Mouse (Mus musculus) testis, postnatal 10 days (tissue): ENCODE measurements around the gene 4930519G04Rik.
A peak's percentile ranks its signal among the peaks of the same experiment; 100 is the strongest.
"Not testable (repeated sequence)": the region's sequence is repeated elsewhere in the genome, so short reads cannot be mapped to it uniquely, and the experiment has no call there.

Source experiments
- DNase-seq: peaks from one replicate; pipeline ENCODE4 v3.0.0; 2021; ENCODE audit warnings: low spot score

4930519G04Rik gene

DNA sequence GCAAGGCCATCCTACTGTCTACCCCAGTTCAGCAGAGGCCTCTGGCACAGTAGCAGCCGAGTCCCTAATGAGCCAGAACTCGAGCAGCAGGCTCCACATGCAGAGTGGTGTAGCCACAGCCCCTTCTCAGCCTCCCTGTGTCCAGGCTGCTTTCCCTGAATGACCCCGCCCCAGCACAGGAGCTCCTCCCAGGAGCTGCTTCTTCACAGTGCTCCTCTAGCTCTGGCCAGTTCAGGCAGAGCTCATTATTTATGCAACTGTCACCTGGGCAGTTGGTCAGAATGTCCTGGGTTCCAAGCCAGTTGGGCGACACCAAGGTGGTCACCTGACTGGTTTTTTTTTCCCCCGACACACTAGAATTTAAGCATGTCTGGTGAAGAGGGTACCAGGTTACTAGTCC is at the start of gene 4930519G04Rik:
4930519G04Rik (plus strand) TSS at position 301 of the 400 bp plus-strand sequence.
- not testable (repeated sequence) for DNase-seq

DNA sequence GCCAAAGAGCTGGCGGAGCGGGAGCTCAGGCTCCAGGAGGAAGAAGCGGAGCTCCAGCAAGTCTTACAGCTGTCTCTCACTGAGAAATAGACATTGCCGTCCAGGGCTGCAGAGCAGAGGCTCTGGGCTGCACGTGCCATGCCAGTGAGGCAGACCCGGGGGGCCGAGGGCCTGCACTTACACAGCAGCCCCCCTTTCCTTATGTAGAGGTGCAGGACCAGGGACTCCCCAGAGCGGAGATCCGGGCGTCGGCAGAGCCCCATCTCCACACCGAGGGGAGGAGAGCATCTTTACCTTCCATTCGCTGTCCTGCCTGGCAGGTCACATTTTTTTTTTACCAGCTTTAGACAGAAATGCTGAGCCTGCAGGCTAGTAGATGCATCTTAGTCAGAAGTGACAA is 49.1 kb upstream of the 4930519G04Rik start:
- no peak for DNase-seq

DNA sequence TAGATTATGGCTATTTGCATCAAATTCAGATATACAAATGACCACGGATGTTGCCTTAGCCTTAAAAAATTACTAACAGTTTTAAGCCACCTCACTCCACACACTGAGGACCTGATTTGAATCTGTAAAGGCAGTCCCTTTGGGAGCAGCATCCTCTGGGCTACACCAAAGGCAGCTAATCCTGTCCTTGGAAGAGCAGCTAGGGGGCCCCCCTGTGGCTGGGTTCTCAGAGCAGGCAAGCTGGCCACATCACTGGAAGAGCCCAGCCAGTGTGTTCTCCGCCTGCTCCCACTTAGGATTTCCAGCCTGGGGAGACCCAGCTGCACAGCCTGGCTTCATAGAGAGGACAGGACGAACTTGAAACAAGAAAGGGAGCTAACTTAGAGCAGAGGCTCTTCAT is 48.5 kb upstream of the 4930519G04Rik start:
- no peak for DNase-seq

DNA sequence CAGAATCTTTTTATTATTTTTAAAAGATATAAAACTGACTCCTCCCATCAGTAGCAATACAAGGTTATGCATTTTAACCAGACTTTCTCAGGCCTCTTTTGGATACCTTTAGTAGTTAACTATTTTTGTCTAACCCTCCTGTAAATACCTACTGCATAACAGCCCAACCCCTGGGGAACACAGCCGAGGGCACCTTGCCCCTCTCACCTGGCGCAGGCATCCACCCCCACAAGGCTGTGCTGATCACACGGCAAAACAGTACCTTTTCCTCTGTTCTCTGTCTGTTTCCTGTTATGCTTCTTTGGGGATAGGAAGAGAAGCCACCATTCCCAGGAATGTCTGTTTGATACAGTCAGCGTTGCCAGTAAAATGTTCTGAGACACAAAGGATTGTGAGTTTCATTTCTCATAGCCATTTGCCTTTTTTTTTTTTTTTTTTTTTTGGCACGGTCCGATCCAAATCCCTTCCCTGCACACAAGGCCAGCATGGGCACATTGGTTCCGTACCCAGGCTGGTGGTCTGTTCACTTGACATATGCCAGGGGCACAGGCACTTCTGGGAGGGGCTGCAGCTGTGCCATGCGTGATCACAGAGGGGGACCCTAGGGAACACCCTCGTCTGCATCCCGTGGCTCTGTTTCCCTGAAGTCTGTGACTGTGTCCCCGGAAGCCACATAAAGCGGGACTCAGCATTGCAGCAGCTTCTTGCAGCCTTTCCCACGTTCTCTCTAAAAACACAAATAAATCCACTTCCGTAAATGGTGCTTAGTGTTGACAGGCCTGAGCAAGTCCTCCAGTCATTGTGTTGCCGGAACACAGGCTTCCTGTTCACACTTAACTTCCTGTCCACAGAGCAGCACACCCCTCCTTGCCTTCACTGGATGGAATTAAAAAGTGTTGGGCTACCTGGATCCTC is 47.8 kb upstream of the 4930519G04Rik start:
- DNase-seq = no peak

DNA sequence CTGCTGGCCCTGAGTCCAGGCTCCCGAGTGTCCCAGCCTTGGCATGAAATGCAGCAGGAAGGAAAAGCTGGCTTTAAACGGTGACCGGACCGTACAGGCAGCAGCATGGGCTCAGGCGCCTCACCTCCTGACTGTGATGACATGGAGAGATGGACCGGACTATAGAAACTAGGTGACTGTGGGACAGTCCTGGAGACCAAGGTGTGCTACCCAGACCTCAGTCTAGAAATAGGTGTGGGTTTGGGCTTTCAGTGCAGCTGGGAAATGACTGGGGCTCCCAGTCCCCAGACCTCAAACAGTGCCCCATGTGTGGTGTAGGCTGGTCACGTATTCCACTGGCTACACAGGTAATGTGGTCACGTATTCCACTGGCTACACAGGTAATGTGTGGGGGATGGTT is 46.8 kb upstream of the 4930519G04Rik start:
- DNase-seq = no peak

DNA sequence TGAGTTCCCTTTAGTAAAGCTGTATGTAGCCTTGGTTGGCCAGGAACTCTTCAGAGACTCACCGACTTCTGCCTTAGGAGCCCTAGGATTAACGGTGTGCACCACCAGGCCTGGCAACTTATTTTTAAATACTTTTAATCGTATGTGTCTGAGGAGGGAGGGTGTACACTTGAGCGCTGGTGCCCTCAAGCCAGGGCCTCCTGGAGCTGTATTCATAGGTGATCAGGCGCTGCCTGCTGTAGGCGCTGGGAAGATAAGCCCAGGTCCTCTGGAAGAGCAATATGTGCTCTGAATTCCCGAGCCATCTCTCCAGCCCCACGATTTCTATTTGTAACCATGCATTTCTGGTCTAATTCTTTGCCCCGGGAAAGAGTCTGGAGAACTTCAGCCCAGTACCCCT is 46.4 kb upstream of the 4930519G04Rik start:
- no peak for DNase-seq

DNA sequence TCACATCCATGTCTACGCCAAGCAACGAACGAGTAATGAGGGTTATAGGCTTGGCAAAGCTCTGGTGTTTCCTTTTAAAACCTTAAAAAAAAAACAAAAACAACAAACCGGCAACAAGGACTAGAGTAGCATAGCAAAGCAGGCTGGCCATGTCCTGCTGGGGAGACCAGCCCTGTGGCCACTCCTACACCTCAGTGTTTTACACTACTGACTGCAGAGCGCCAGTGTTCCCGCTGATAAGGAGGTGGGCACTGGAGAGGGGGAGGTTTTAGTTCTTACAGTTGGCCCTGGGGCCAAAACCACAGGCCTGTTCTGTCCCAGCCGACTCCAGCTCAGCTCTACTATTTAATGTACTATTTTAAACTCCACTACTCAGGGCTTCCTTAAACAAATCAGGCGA is 46.0 kb upstream of the 4930519G04Rik start:
- no peak for DNase-seq

DNA sequence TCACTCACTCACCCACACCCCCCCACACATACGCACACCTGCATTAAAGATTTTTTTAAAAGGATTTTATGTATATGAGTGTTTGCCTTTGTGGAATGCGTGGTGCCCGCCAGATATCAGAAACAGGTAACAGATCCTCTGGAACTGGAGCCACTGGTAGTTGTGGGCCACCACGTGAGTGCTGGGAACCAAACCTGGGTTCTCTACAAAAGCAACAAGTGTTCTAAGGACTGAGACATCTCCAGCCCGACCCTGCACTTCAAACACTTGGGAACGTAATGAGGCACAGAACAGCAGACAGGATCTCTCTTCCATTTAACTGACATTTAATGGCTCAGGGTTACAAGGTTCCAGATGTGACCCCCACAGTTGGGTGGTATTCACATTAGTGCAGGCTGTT is 45.6 kb upstream of the 4930519G04Rik start:
- DNase-seq = no peak

DNA sequence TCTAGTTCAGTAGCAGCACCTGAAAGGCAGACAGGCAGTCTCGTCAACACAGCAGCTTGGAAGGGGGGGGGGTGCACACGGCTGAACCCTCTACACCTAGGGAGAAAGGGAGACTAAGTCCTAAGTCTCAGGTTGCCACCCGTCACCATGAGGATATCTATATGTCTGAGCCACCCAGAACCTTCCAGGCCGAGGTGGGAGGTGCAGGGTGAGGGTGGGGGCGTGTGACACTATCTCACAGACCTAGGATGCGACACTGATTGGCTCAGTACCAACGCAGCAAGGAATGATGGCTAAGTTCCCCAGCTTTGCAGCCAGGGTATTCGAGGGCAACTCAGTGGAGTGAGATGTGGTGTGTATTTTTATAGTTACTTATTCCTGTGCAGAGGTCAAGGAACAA is 45.1 kb upstream of the 4930519G04Rik start:
- DNase-seq = peak; percentile 44

DNA sequence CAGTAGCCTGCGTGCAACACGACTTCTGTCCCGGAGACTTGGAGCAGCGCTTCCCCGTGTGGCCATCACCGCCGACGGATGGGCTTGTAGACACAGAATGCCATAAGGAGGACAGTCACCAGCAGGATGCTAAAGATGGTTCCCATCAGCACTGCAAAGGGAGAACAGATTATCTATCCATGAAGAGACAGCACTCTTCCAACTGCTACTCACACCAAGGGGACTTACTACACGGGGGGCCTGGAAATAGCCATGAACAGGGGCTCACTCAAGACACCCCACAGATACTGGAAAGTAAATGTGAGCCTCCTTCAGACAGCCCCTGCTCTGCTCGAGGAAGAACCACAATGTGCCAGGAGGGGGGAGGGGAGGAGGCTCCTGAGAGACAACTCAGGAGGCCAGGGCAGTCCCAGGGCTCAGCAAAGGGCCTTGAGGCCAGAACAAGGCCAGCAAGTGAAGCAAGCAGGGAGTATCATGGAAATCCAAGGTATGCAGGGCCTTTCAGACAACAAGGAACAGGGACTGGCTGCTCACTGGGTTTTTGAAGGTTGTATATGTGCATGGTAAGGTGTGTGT is 44.2 kb upstream of the 4930519G04Rik start:
- peak; percentile 73 for DNase-seq

DNA sequence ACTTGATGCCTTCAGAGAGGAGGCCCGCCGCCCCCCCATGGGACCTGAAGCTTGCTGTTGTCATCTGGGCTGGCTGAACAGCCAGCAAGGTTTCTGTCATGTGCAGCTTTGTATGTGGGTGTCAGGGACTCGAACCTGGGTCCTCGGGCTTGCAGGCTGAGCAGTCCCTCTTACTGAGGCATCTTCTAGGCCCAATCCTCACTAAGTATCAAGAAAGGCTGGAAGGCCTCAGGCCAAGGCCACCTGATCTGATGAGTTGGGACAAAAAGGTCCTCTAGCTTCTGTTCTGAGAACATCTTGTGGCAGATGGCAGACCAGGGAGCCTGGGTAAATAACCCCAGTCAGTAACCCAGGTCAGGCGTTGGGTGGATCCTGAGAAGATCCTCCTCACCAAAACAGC is 43.6 kb upstream of the 4930519G04Rik start:
- DNase-seq = peak; percentile 56

DNA sequence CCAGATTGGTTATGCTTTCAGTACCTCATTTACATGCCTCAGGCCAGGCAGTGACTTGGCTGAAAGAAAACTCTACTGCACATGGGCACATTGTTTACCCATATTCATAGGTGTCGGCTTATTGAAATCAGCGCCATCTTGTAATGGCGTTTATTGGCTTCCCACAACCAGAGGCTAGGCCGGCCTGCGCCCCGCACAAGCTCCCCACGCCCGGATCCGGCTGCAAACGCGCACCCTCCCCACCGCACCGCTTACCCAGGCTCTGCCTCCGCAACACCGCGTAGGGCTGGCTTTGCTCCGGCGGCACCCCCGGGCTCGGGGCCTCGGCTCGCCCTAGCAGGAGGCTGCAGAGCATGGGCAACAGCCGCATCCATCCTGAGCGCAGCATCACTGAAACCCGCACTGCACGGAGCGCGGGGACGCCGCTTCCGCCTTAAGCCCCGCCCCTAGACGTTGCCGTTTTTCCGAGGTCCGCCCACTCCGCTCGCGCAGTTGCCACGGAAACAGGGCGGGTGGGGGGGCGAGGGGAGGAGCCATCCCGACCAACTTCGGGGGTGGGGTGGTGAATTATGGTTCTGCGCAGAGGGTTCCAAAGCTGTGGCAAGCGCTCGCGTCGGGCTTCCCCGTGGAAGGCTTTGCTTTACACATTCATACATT is 39.8 kb upstream of the 4930519G04Rik start:
- DNase-seq = peak; percentile 94

DNA sequence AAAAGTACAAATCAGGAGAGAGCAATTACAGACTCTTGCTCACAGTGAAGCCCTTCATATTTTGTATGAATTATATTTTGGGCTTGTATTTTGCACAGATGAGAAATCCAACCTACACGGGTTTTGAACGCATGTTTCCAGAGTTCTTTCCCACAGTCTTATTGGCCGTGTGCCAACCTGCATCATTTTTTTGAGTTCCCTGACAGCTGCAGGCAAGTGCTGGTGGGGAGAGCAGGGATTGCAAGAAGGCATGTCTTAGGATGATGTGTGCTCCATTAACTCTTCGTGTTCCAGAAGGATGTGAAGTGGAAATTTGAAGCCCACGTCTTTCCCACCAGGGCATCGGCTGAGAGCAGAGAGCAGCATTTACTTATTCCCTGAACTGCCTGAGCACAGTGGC is 36.9 kb upstream of the 4930519G04Rik start:
- no peak for DNase-seq

DNA sequence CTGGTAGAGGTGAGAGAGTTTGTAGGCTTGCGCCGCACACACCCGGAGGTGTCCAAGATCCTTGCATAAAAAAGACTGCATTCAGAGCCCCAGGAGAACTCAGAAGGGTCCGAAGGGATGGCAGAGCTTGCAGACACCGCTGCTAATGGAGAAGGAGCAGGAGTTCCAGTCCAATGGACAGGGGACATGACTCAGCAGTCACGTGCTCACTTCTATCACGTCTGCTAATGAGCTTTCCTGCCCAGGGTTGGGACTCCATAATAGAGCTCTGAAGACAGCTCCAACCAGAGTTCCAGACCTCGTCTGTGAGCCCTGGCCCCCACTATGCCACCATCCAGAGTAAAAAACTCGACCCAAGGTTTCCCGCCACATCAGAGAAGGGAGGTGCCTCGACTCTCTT is 35.3 kb upstream of the 4930519G04Rik start:
- no peak for DNase-seq

DNA sequence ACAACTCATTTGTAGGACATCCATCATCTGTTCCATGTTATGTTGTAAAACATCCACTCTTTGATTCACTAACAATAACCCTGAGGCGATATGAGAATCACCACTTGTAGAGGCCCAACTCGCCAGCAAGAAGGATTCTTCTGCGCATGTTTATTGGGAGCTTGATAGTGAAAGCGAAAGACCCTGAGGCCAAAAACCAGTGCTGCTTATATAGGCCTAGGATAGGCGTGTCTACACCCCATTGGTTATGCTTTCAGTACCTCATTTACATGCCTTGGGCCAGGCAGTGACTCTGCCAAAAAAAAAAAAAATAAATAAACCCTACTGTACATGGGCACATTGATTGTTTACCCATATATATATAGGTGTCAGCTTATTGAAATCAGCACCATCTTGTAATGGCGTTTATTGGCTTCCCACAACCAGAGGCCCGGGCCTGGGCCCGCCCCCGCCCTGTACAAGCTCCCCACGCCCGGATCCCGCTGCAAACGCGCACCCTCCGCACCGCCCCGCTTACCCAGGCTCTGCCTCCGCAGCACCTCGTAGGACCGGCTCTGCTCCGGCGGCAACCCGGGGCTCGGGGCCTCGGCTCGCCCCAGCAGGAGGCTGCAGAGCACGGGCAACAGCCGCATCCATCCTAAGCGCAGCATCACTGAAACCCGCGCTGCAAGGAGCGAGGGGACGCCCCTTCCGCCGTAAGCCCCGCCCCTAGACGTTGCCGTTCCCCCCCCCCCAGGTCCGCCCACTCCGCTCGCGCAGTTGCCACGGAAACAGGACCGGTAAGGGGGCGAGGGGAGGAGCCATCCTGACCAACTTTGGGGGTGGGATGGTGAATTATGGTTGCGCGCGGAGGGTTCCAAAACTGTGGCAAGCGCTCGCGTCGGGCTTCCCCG is 30.4 kb upstream of the 4930519G04Rik start, which contains the start of gene 1500011B03Rik:
1500011B03Rik (minus strand) TSS at position 673 of the 893 bp plus-strand sequence.
- peak; percentile 93 for DNase-seq

DNA sequence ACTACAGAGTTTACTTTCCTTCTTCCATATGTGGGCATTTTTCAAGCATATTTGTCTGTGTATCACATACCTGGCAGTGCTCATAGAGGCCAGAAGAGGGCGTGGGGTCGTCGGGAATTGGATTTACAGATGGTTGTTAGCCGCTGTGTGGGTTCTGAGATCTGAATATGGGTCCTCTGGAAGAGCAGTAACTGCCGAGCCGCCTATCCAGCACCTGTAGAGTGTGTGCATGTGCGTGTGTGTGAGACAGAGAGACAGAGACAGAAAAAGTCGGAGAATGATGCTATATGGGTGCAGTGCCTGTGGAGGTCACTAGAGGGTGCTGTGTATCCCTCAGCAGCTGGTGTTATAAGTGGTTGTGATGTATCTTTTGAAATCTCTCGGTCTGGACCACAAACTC is 29.3 kb upstream of the 4930519G04Rik start:
- no peak for DNase-seq

DNA sequence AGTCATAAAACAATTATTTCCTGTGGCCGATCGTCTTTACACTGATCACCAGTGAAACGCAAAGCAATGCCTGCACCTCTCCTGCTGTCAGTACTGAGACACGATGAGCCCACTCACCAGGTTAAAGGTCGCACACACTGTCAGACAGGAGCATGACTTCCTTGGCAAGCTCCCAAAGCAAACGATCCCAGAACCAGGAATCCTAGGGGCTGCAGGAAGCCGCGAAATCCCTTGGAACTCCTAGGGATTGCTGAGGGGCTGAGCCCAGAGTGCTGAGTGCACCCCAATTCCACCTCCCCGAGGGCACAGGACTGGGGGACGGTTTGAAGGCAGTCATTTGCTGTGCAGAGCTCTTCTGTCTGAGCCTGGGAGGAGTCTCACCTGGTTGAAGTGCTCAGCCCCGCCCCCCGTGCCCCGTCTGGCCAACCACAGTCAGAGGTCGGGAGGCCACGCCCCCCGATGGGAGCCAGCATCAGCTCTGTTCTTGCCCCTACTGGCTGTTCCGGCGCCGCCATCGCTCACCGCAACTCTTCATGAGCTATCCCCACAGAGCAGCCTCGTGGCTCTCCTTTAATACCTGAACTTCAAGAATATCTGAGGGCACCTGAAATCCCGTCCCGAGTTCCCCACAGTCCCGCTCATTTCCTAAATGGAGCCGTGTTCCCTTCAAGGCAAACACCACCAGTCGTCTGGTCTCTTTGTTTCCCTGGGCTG is 27.3 kb upstream of the 4930519G04Rik start:
- peak; percentile 88 for DNase-seq

DNA sequence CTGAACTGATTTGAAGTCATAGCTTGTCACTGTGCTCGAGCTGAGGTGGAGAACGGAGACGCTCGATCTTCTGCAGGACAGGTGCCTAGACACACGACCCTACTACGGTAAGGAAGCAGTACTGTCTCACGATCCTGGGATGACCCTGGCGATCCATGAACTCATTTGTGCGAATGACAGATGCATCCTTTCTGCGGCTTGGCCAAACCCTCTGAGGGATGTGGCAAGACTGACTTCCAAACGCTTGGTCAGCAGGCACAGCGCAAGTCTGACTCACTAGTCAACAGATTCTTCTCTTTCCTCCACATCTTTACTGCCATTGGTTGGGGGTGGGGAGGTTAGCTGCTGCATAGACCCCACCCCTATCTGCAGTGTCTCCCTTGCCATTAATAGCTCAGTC is 26.0 kb upstream of the 4930519G04Rik start:
- no peak for DNase-seq

DNA sequence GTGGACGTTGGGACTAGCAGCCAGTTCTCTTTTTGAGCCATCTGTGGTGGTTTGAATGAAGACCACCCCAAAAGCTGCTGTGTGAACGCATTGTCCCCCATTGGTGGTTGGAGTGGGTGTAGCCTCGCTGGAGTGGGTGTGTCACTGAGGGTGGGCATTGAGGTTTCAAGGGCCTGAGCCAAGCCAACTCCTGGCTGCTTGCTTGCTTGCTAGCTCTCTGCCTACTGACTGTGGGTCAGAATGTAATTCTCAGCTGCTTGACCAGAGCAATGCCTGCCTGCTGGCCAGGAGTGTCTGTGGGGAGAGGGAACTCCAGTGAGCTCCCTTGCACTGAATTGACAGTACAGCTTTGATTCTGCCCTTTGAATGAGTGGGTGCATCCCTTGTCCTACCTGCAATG is 23.7 kb upstream of the 4930519G04Rik start:
- DNase-seq = no peak

DNA sequence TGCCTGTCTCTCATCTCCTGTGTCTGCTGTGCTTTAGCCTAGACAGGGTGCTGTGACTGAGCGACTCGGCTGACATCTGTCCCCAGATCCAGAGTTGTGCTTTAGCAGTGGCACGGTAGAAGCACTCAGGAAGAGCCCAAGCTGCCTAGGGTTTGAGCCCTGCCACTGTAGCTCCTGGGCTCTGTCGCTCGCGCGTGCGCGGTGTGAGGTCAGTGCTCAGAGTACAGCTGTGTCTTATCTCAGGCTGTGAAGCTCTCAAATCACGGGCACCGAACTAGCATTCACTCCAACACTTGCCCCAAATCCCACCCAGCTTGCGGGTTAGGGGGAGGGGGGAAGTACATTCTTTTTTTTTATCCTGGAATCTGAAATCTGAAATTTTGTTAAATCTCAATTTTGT is 16.6 kb upstream of the 4930519G04Rik start:
- DNase-seq = peak; percentile 32

DNA sequence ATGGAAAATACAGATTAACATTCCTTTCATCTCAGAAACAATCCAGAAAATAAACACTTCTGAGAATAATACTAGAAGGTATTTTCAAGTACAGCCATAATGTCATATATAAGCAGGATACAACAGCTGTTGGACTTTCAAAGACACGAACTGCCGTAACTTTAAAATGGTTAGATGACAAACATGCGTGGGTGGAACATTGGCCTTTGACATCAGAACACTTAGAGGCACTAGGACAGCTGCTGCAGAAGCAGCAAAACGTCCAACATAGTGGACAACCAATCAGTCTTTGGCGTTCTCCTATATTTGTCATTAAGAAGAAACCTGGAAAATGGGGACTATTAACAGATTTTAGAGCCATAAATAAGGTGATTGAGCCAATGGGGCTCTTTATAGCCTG is 13.0 kb upstream of the 4930519G04Rik start:
- DNase-seq = not testable (repeated sequence)
